Mouse (Mus musculus): ENCODE measurements around the gene Dhx29. TPM values are rescaled to one million over a fixed set of nuclear protein-coding genes. Genes with fewer than 3 reads are reported as not detected.

The Dhx29 gene
- polyA plus RNA-seq, 1 experiment from 2014 or later, result 15.5 TPM

DNA sequence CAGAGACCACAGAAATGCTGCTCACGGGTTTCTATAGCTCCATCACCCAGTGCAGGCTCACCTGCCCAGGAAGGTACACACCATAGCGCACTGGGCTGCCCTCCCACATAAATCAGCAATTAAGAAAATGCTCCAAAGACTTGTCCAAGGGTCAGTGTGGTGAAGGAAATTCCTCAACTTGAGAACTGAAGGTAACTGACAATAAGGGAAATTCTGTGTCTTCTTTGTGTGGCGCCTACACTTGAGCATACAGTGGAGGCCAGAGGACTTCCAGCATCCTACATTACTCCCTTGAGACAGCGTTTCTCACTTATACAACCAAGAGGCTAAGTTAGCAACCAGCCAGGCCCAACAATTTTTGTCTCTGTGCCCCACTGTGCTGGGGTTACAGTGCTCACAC, 1.3 kb upstream of the Dhx29 start:
- 71% methylated on average over 4 of the region's 4 CpGs for WGBS (ENCODE audit: insufficient replicate concordance)
- ATAC-seq (replicated peaks; ENCODE audit: insufficient number of reproducible peaks, low FRiP score, low TSS enrichment), result no peak
- no peaks in the 10 kb centered on the region for H3K9me3 ChIP-seq (replicated peaks; ENCODE audit: control insufficient read depth, low read length)
- peaks cover 16% of the 10 kb centered on the region for H3K4me1 ChIP-seq (ENCODE audit: control insufficient read depth, insufficient read depth, low read length)
- peak overlapping the region; percentile 72 for H3K4me2 ChIP-seq
- H3K4me3 ChIP-seq (ENCODE audit: low read depth, low read length), result peak overlapping the region; percentile 82
- peak overlapping the region; percentile 92 for H3K9ac ChIP-seq (ENCODE audit: low read depth, low read length)
- H3K27ac ChIP-seq (ENCODE audit: low read depth, low read length), result no peak overlapping the region
- peaks cover 2% of the 10 kb centered on the region; the same call in 1 of the 2 replicates for H3K36me3 ChIP-seq (ENCODE audit: control insufficient read depth, insufficient read depth, low read length)
- H3K27me3 ChIP-seq (ENCODE audit: control insufficient read depth, insufficient read depth, low read length), result no peaks in the 10 kb centered on the region

GRCm38 (mm10) chr13:112926796-112927195, 458 bp upstream of the Dhx29 start:
- no peak for ATAC-seq (replicated peaks; ENCODE audit: insufficient number of reproducible peaks, low FRiP score, low TSS enrichment)

GRCm38 (mm10) chr13:112928038-112928668, 899 bp downstream of the Dhx29 start:
- peaks cover 4% of the 10 kb centered on the region; the same call in 1 of the 2 replicates for H3K36me3 ChIP-seq (ENCODE audit: control insufficient read depth, insufficient read depth, low read length)
- peak overlapping the region; percentile 87 for H3K27ac ChIP-seq (ENCODE audit: low read depth, low read length)
- peak overlapping the region; percentile 72 for H3K4me2 ChIP-seq
- ATAC-seq (replicated peaks; ENCODE audit: insufficient number of reproducible peaks, low FRiP score, low TSS enrichment), result 0 out of 2 replicates have a peak, but pooled peaks have one; percentile 1
- peak overlapping the region; percentile 82 for H3K4me3 ChIP-seq (ENCODE audit: low read depth, low read length)
- H3K9ac ChIP-seq (ENCODE audit: low read depth, low read length), result peak overlapping the region; percentile 92
- H3K4me1 ChIP-seq (ENCODE audit: control insufficient read depth, insufficient read depth, low read length), result peaks cover 16% of the 10 kb centered on the region
- H3K27me3 ChIP-seq (ENCODE audit: control insufficient read depth, insufficient read depth, low read length), result no peaks in the 10 kb centered on the region
- no peaks in the 10 kb centered on the region for H3K9me3 ChIP-seq (replicated peaks; ENCODE audit: control insufficient read depth, low read length)
- WGBS (ENCODE audit: insufficient replicate concordance), result 4% methylated on average over 8 of the region's 8 CpGs

More at GRCm38 (mm10) chr13:112926796-112927195, 458 bp upstream of the Dhx29 start:
- H3K4me1 ChIP-seq (ENCODE audit: control insufficient read depth, insufficient read depth, low read length), result peaks cover 16% of the 10 kb centered on the region
- H3K27ac ChIP-seq (ENCODE audit: low read depth, low read length), result peak overlapping the region; percentile 87
- H3K9ac ChIP-seq (ENCODE audit: low read depth, low read length), result peak overlapping the region; percentile 92
- WGBS (ENCODE audit: insufficient replicate concordance), result 0% methylated on average over 19 of the region's 19 CpGs
- peak overlapping the region; percentile 82 for H3K4me3 ChIP-seq (ENCODE audit: low read depth, low read length)
- H3K27me3 ChIP-seq (ENCODE audit: control insufficient read depth, insufficient read depth, low read length), result no peaks in the 10 kb centered on the region
- H3K4me2 ChIP-seq, result peak overlapping the region; percentile 72
- no peaks in the 10 kb centered on the region for H3K9me3 ChIP-seq (replicated peaks; ENCODE audit: control insufficient read depth, low read length)
- H3K36me3 ChIP-seq (ENCODE audit: control insufficient read depth, insufficient read depth, low read length), result peaks cover 2% of the 10 kb centered on the region; the same call in 1 of the 2 replicates

- Histone ChIP-seq H3K4me3 (ENCODE audit: low read depth, low read length) (no peak overlapping the region), H3K9ac (ENCODE audit: low read depth, low read length) (no peak overlapping the region), H3K27me3 (ENCODE audit: control insufficient read depth, insufficient read depth, low read length) (no peaks in the 10 kb centered on the region), H3K27ac (ENCODE audit: low read depth, low read length) (no peak overlapping the region), H3K4me1 (ENCODE audit: control insufficient read depth, insufficient read depth, low read length) (no peaks in the 10 kb centered on the region), H3K4me2 (no peak overlapping the region), H3K9me3 (replicated peaks; ENCODE audit: control insufficient read depth, low read length) (no peaks in the 10 kb centered on the region), H3K36me3 (ENCODE audit: control insufficient read depth, insufficient read depth, low read length) (peaks cover 13% of the 10 kb centered on the region; the same call in 1 of the 2 replicates)
- ATAC-seq (replicated peaks; ENCODE audit: insufficient number of reproducible peaks, low FRiP score, low TSS enrichment), result no peak
- 92% methylated on average over 8 of the region's 8 CpGs for WGBS (ENCODE audit: insufficient replicate concordance)
These were observed 10.9 kb downstream of the Dhx29 start for GRCm38 (mm10) chr13:112938130-112938529.

GRCm38 (mm10) chr13:112941879-112942330, 14.7 kb downstream of the Dhx29 start:
- Histone ChIP-seq H3K4me2 (peak overlapping the region; percentile 38), H3K9me3 (replicated peaks; ENCODE audit: control insufficient read depth, low read length) (no peaks in the 10 kb centered on the region), H3K4me1 (ENCODE audit: control insufficient read depth, insufficient read depth, low read length) (no peaks in the 10 kb centered on the region), H3K36me3 (ENCODE audit: control insufficient read depth, insufficient read depth, low read length) (peaks cover 14% of the 10 kb centered on the region), H3K9ac (ENCODE audit: low read depth, low read length) (no peak overlapping the region; the same call in 1 of the 2 replicates), H3K4me3 (ENCODE audit: low read depth, low read length) (no peak overlapping the region), H3K27me3 (ENCODE audit: control insufficient read depth, insufficient read depth, low read length) (no peaks in the 10 kb centered on the region), H3K27ac (ENCODE audit: low read depth, low read length) (no peak overlapping the region)
- ATAC-seq (replicated peaks; ENCODE audit: insufficient number of reproducible peaks, low FRiP score, low TSS enrichment), result no peak
- 28% methylated on average over 15 of the region's 15 CpGs for WGBS (ENCODE audit: insufficient replicate concordance)

DNA sequence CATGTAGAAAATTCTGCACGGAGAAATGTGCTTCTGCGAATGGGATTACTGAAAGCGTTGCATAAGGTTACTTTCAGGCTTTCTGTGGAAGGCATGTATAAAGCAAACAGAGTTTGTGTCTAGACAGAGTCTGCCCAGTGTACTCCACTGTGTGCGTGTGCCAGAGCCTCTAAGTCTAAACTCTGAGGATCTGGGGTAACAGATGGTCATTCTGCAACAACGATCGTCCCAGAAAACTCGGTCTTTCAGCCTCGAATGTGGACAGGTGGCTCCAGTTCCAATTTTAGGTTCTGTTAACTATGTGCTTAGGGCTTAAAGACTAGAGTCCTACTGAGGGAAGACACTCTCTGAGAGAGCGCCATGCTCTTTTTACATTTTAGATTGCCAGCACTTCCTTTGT, 18.1 kb downstream of the Dhx29 start:
- peaks cover 22% of the 10 kb centered on the region for H3K36me3 ChIP-seq (ENCODE audit: control insufficient read depth, insufficient read depth, low read length)
- 94% methylated on average over 9 of the region's 9 CpGs for WGBS (ENCODE audit: insufficient replicate concordance)
- no peaks in the 10 kb centered on the region for H3K27me3 ChIP-seq (ENCODE audit: control insufficient read depth, insufficient read depth, low read length)

GRCm38 (mm10) chr13:112945900-112946299, 18.6 kb downstream of the Dhx29 start:
- Histone ChIP-seq H3K27me3 (ENCODE audit: control insufficient read depth, insufficient read depth, low read length) (no peaks in the 10 kb centered on the region), H3K9me3 (replicated peaks; ENCODE audit: control insufficient read depth, low read length) (no peaks in the 10 kb centered on the region), H3K4me2 (no peak overlapping the region), H3K9ac (ENCODE audit: low read depth, low read length) (no peak overlapping the region), H3K27ac (ENCODE audit: low read depth, low read length) (no peak overlapping the region), H3K36me3 (ENCODE audit: control insufficient read depth, insufficient read depth, low read length) (peaks cover 22% of the 10 kb centered on the region), H3K4me1 (ENCODE audit: control insufficient read depth, insufficient read depth, low read length) (no peaks in the 10 kb centered on the region), H3K4me3 (ENCODE audit: low read depth, low read length) (no peak overlapping the region)
- WGBS (ENCODE audit: insufficient replicate concordance), result 83% methylated on average over 6 of the region's 6 CpGs
- no peak for ATAC-seq (replicated peaks; ENCODE audit: insufficient number of reproducible peaks, low FRiP score, low TSS enrichment)

More for the DNA sequence above, 18.1 kb downstream of the Dhx29 start:
- Histone ChIP-seq H3K27ac (ENCODE audit: low read depth, low read length) (no peak overlapping the region), H3K4me3 (ENCODE audit: low read depth, low read length) (no peak overlapping the region), H3K9ac (ENCODE audit: low read depth, low read length) (no peak overlapping the region), H3K4me2 (no peak overlapping the region), H3K4me1 (ENCODE audit: control insufficient read depth, insufficient read depth, low read length) (no peaks in the 10 kb centered on the region), H3K9me3 (replicated peaks; ENCODE audit: control insufficient read depth, low read length) (no peaks in the 10 kb centered on the region)
- ATAC-seq (replicated peaks; ENCODE audit: insufficient number of reproducible peaks, low FRiP score, low TSS enrichment), result no peak

DNA sequence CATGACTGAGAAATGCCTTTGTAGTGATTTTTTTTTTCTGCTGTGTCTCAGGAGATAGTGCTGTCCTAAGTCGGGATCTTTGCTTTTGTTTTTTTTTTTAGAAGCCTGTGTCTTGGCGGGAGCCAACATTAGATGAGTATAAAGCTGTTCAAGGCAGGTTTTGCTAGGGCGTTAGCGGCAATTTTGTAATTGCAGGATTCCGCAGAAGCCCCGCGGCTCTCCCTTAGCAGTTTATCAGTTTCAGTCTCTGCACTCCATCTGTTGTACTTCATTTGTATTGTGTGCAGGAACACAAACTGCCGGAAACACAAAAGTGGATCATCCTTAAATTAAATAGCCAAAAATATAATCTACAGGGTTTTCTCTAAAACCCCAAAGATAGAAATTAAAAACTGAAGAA, 26.8 kb downstream of the Dhx29 start:
- H3K4me2 ChIP-seq, result no peak overlapping the region
- 88% methylated on average over 8 of the region's 8 CpGs for WGBS (ENCODE audit: insufficient replicate concordance)
- no peaks in the 10 kb centered on the region for H3K9me3 ChIP-seq (replicated peaks; ENCODE audit: control insufficient read depth, low read length)
- no peaks in the 10 kb centered on the region for H3K4me1 ChIP-seq (ENCODE audit: control insufficient read depth, insufficient read depth, low read length)
- no peak overlapping the region for H3K27ac ChIP-seq (ENCODE audit: low read depth, low read length)
- H3K4me3 ChIP-seq (ENCODE audit: low read depth, low read length), result no peak overlapping the region
- no peak for ATAC-seq (replicated peaks; ENCODE audit: insufficient number of reproducible peaks, low FRiP score, low TSS enrichment)
- no peaks in the 10 kb centered on the region for H3K27me3 ChIP-seq (ENCODE audit: control insufficient read depth, insufficient read depth, low read length)
- peaks cover 6% of the 10 kb centered on the region; the same call in 1 of the 2 replicates for H3K36me3 ChIP-seq (ENCODE audit: control insufficient read depth, insufficient read depth, low read length)
- H3K9ac ChIP-seq (ENCODE audit: low read depth, low read length), result no peak overlapping the region

- Histone ChIP-seq H3K27me3 (ENCODE audit: control insufficient read depth, insufficient read depth, low read length) (no peaks in the 10 kb centered on the region), H3K36me3 (ENCODE audit: control insufficient read depth, insufficient read depth, low read length) (peaks cover 3% of the 10 kb centered on the region; the same call in 1 of the 2 replicates)
- WGBS (ENCODE audit: insufficient replicate concordance), result 88% methylated on average over 5 of the region's 5 CpGs
These were observed 35.8 kb downstream of the Dhx29 start for GRCm38 (mm10) chr13:112963081-112963480.

More at GRCm38 (mm10) chr13:112963081-112963480, 35.8 kb downstream of the Dhx29 start:
- Histone ChIP-seq H3K4me2 (no peak overlapping the region), H3K9ac (ENCODE audit: low read depth, low read length) (no peak overlapping the region), H3K4me1 (ENCODE audit: control insufficient read depth, insufficient read depth, low read length) (no peaks in the 10 kb centered on the region), H3K27ac (ENCODE audit: low read depth, low read length) (no peak overlapping the region), H3K4me3 (ENCODE audit: low read depth, low read length) (no peak overlapping the region), H3K9me3 (replicated peaks; ENCODE audit: control insufficient read depth, low read length) (no peaks in the 10 kb centered on the region)
- no peak for ATAC-seq (replicated peaks; ENCODE audit: insufficient number of reproducible peaks, low FRiP score, low TSS enrichment)

Measured in heart, embryonic 11.5 days (tissue).